Mouse (Mus musculus) ES-E14 (cell line): ENCODE data around the gene Epha8.

ENCODE experiments used
- CHD2 ChIP-seq: IDR thresholded peaks from 2 replicates; pipeline ENCODE4 v1.6.1; 2014; ENCODE audit warnings: mild to moderate bottlenecking, low read depth, low read length, inconsistent platforms
- ZC3H11A ChIP-seq: IDR thresholded peaks from 2 replicates; pipeline ENCODE4 v1.6.1; 2012; ENCODE audit warnings: low read depth, mild to moderate bottlenecking, inconsistent platforms, low read length, borderline replicate concordance

- TF ChIP-seq ZC3H11A: no peak
- TF ChIP-seq CHD2: no peak
Observed at GRCm38 (mm10) chr4:136911211-136911646, 45.4 kb downstream of the Epha8 start.
